Mouse (Mus musculus): ENCODE results near the gene Babam2. TPM values are rescaled to one million over a fixed set of nuclear protein-coding genes. Genes with fewer than 3 reads are reported as not detected.

Gene Babam2
- polyA plus RNA-seq, 1 experiment from 2014 or later, result 37.3 TPM

- no peak for ATAC-seq (ENCODE audit: insufficient number of reproducible peaks, insufficient read depth, low FRiP score, low read depth)
- Histone ChIP-seq H3K27me3 (ENCODE audit: control insufficient read depth, insufficient read depth, low read length) (no peaks in the 10 kb centered on the region), H3K27ac (replicated peaks in 1 of 2; ENCODE audit: control insufficient read depth in 1 of 2, insufficient read depth in 1 of 2, low read depth in 2 of 2, low read length in 2 of 2) (no peak overlapping the region), H3K9ac (ENCODE audit: low read length) (no peak overlapping the region), H3K4me3 (ENCODE audit: control insufficient read depth in 1 of 2, insufficient read depth in 1 of 2, low read depth in 1 of 2, low read length in 2 of 2) (no peak overlapping the region), H3K4me2 (ENCODE audit: low read length) (no peak overlapping the region), H3K36me3 (ENCODE audit: control insufficient read depth, insufficient read depth, low read length) (no peaks in the 10 kb centered on the region), H3K9me3 (ENCODE audit: control insufficient read depth, low read length) (no peaks in the 10 kb centered on the region), H3K4me1 (ENCODE audit: control insufficient read depth in 2 of 2, insufficient read depth in 2 of 2, low read length in 2 of 2) (peaks cover 3 to 15% of the 10 kb centered on the region in 2 experiments)
- WGBS, result 52% methylated on average over 2 of the region's 2 CpGs
Measured at GRCm38 (mm10) chr5:31673431-31673830, 24.1 kb upstream of the Babam2 start.

GRCm38 (mm10) chr5:31678000-31678399 lies 19.5 kb upstream of the Babam2 start:
- Histone ChIP-seq H3K4me1 (ENCODE audit: control insufficient read depth in 2 of 2, insufficient read depth in 2 of 2, low read length in 2 of 2) (peaks cover 0 to 7% of the 10 kb centered on the region in 2 experiments; a peak in 1 of 4 replicates), H3K27ac (replicated peaks in 1 of 2; ENCODE audit: control insufficient read depth in 1 of 2, insufficient read depth in 1 of 2, low read depth in 2 of 2, low read length in 2 of 2) (no peak overlapping the region), H3K36me3 (ENCODE audit: control insufficient read depth, insufficient read depth, low read length) (no peaks in the 10 kb centered on the region), H3K27me3 (ENCODE audit: control insufficient read depth, insufficient read depth, low read length) (no peaks in the 10 kb centered on the region), H3K4me3 (ENCODE audit: control insufficient read depth in 1 of 2, insufficient read depth in 1 of 2, low read depth in 1 of 2, low read length in 2 of 2) (no peak overlapping the region), H3K9ac (ENCODE audit: low read length) (no peak overlapping the region), H3K4me2 (ENCODE audit: low read length) (no peak overlapping the region), H3K9me3 (ENCODE audit: control insufficient read depth, low read length) (no peaks in the 10 kb centered on the region)
- no peak for ATAC-seq (ENCODE audit: insufficient number of reproducible peaks, insufficient read depth, low FRiP score, low read depth)
- WGBS, result 83% methylated on average over 1 of the region's 1 CpGs

DNA sequence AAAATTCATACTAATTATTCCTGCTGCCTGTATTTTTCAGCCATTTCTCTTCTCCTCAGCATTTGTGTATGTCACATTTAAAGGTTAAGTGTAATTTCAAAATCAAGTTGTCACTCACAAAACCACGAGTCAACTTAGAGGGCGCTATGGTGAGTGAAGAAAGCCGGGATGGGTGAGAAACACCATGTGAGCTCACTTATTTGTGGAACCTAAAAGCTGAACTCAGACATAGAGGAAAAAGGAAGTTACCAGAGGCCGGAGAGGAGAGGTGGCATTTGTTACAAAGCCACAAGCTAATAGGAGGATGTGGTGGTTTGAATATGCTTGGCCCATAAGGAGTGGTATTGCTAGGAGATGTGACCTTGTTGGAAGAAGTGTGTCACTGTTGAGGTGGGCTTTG lies 17.3 kb upstream of the Babam2 start:
- 75% methylated on average over 4 of the region's 4 CpGs for WGBS
- no peaks in the 10 kb centered on the region for H3K9me3 ChIP-seq (ENCODE audit: control insufficient read depth, low read length)

GRCm38 (mm10) chr5:31682305-31682704 lies 15.2 kb upstream of the Babam2 start:
- no peak overlapping the region for H3K4me3 ChIP-seq (ENCODE audit: control insufficient read depth in 1 of 2, insufficient read depth in 1 of 2, low read depth in 1 of 2, low read length in 2 of 2)
- H3K4me1 ChIP-seq (ENCODE audit: control insufficient read depth in 2 of 2, insufficient read depth in 2 of 2, low read length in 2 of 2), result peaks cover 0 to 2% of the 10 kb centered on the region in 2 experiments; a peak in 1 of 4 replicates
- H3K9ac ChIP-seq (ENCODE audit: low read length), result no peak overlapping the region
- H3K4me2 ChIP-seq (ENCODE audit: low read length), result no peak overlapping the region
- H3K27ac ChIP-seq (replicated peaks in 1 of 2; ENCODE audit: control insufficient read depth in 1 of 2, insufficient read depth in 1 of 2, low read depth in 2 of 2, low read length in 2 of 2), result no peak overlapping the region
- no peaks in the 10 kb centered on the region for H3K36me3 ChIP-seq (ENCODE audit: control insufficient read depth, insufficient read depth, low read length)
- H3K27me3 ChIP-seq (ENCODE audit: control insufficient read depth, insufficient read depth, low read length), result no peaks in the 10 kb centered on the region
- 83% methylated on average over 1 of the region's 1 CpGs for WGBS
- ATAC-seq (ENCODE audit: insufficient number of reproducible peaks, insufficient read depth, low FRiP score, low read depth), result no peak
- H3K9me3 ChIP-seq (ENCODE audit: control insufficient read depth, low read length), result no peaks in the 10 kb centered on the region

More for the DNA sequence above, 17.3 kb upstream of the Babam2 start:
- no peak overlapping the region for H3K27ac ChIP-seq (replicated peaks in 1 of 2; ENCODE audit: control insufficient read depth in 1 of 2, insufficient read depth in 1 of 2, low read depth in 2 of 2, low read length in 2 of 2)
- H3K9ac ChIP-seq (ENCODE audit: low read length), result no peak overlapping the region
- H3K4me3 ChIP-seq (ENCODE audit: control insufficient read depth in 1 of 2, insufficient read depth in 1 of 2, low read depth in 1 of 2, low read length in 2 of 2), result no peak overlapping the region
- no peak for ATAC-seq (ENCODE audit: insufficient number of reproducible peaks, insufficient read depth, low FRiP score, low read depth)
- no peaks in the 10 kb centered on the region for H3K36me3 ChIP-seq (ENCODE audit: control insufficient read depth, insufficient read depth, low read length)
- H3K4me1 ChIP-seq (ENCODE audit: control insufficient read depth in 2 of 2, insufficient read depth in 2 of 2, low read length in 2 of 2), result no peaks in the 10 kb centered on the region
- H3K4me2 ChIP-seq (ENCODE audit: low read length), result no peak overlapping the region
- H3K27me3 ChIP-seq (ENCODE audit: control insufficient read depth, insufficient read depth, low read length), result no peaks in the 10 kb centered on the region

DNA sequence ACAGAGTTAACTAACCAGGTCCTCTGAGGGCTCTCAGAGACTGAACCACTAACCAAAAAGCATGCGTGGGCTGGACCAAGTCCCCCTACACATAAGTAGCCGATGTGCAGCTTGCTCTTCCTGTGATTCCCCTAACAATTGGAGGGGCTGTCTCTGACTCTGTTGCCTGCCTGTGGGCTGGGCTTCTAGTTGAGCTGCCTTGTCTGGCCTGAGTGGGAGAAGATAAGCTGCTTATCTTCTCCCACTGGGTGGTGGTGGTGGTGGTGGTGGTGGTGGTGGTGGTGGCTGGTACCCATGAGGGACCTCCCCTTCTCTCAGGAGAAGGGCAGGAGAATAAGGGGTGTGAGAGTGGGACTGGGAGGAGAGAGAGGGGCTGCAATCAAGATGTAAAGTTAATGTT lies 11.4 kb upstream of the Babam2 start:
- H3K4me2 ChIP-seq (ENCODE audit: low read length), result no peak overlapping the region
- peaks cover 0 to 2% of the 10 kb centered on the region in 2 experiments; a peak in 1 of 4 replicates for H3K4me1 ChIP-seq (ENCODE audit: control insufficient read depth in 2 of 2, insufficient read depth in 2 of 2, low read length in 2 of 2)
- no peaks in the 10 kb centered on the region for H3K9me3 ChIP-seq (ENCODE audit: control insufficient read depth, low read length)
- no peak overlapping the region for H3K4me3 ChIP-seq (ENCODE audit: control insufficient read depth in 1 of 2, insufficient read depth in 1 of 2, low read depth in 1 of 2, low read length in 2 of 2)
- no peaks in the 10 kb centered on the region for H3K36me3 ChIP-seq (ENCODE audit: control insufficient read depth, insufficient read depth, low read length)
- H3K9ac ChIP-seq (ENCODE audit: low read length), result no peak overlapping the region
- 51% methylated on average over 2 of the region's 2 CpGs for WGBS
- no peak overlapping the region for H3K27ac ChIP-seq (replicated peaks in 1 of 2; ENCODE audit: control insufficient read depth in 1 of 2, insufficient read depth in 1 of 2, low read depth in 2 of 2, low read length in 2 of 2)
- H3K27me3 ChIP-seq (ENCODE audit: control insufficient read depth, insufficient read depth, low read length), result no peaks in the 10 kb centered on the region
- no peak for ATAC-seq (ENCODE audit: insufficient number of reproducible peaks, insufficient read depth, low FRiP score, low read depth)

- no peak overlapping the region for H3K4me2 ChIP-seq (ENCODE audit: low read length)
- no peak for ATAC-seq (ENCODE audit: insufficient number of reproducible peaks, insufficient read depth, low FRiP score, low read depth)
- peaks cover 3 to 5% of the 10 kb centered on the region in 2 experiments; a peak in 2 of 4 replicates for H3K4me1 ChIP-seq (ENCODE audit: control insufficient read depth in 2 of 2, insufficient read depth in 2 of 2, low read length in 2 of 2)
- H3K36me3 ChIP-seq (ENCODE audit: control insufficient read depth, insufficient read depth, low read length), result no peaks in the 10 kb centered on the region
- H3K27me3 ChIP-seq (ENCODE audit: control insufficient read depth, insufficient read depth, low read length), result no peaks in the 10 kb centered on the region
- H3K9me3 ChIP-seq (ENCODE audit: control insufficient read depth, low read length), result no peaks in the 10 kb centered on the region
- H3K27ac ChIP-seq (replicated peaks in 1 of 2; ENCODE audit: control insufficient read depth in 1 of 2, insufficient read depth in 1 of 2, low read depth in 2 of 2, low read length in 2 of 2), result no peak overlapping the region
- no peak overlapping the region for H3K9ac ChIP-seq (ENCODE audit: low read length)
- WGBS, result 80% methylated on average over 3 of the region's 3 CpGs
- no peak overlapping the region for H3K4me3 ChIP-seq (ENCODE audit: control insufficient read depth in 1 of 2, insufficient read depth in 1 of 2, low read depth in 1 of 2, low read length in 2 of 2)
Measured at GRCm38 (mm10) chr5:31687972-31688371, 9.5 kb upstream of the Babam2 start.

DNA sequence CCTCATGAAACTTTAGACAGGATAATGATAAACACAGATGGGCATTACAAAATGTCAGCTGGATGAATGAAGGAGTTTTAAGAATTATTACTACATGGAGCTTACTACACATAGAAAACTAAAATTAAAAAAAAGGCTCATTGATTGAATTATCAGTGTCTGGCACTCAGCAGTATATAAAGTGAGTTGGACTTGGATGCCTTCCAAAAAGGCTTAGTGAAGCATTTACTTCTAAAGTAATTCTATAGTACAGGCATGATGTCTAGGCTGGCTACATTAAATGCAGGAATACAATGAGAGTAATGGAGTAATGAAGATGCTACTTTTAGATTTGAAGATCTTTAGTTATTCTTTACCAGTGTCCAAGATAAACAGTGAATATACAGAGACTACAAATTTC lies 4.3 kb upstream of the Babam2 start:
- H3K36me3 ChIP-seq (ENCODE audit: control insufficient read depth, insufficient read depth, low read length), result no peaks in the 10 kb centered on the region
- H3K9ac ChIP-seq (ENCODE audit: low read length), result no peak overlapping the region
- H3K27me3 ChIP-seq (ENCODE audit: control insufficient read depth, insufficient read depth, low read length), result no peaks in the 10 kb centered on the region
- no peak overlapping the region for H3K4me2 ChIP-seq (ENCODE audit: low read length)
- no peak overlapping the region for H3K4me3 ChIP-seq (ENCODE audit: control insufficient read depth in 1 of 2, insufficient read depth in 1 of 2, low read depth in 1 of 2, low read length in 2 of 2)
- H3K4me1 ChIP-seq (ENCODE audit: control insufficient read depth in 2 of 2, insufficient read depth in 2 of 2, low read length in 2 of 2), result peaks cover 4 to 9% of the 10 kb centered on the region in 2 experiments; a peak in 3 of 4 replicates
- no peaks in the 10 kb centered on the region for H3K9me3 ChIP-seq (ENCODE audit: control insufficient read depth, low read length)
- no peak overlapping the region for H3K27ac ChIP-seq (replicated peaks in 1 of 2; ENCODE audit: control insufficient read depth in 1 of 2, insufficient read depth in 1 of 2, low read depth in 2 of 2, low read length in 2 of 2)
- ATAC-seq (ENCODE audit: insufficient number of reproducible peaks, insufficient read depth, low FRiP score, low read depth), result no peak

DNA sequence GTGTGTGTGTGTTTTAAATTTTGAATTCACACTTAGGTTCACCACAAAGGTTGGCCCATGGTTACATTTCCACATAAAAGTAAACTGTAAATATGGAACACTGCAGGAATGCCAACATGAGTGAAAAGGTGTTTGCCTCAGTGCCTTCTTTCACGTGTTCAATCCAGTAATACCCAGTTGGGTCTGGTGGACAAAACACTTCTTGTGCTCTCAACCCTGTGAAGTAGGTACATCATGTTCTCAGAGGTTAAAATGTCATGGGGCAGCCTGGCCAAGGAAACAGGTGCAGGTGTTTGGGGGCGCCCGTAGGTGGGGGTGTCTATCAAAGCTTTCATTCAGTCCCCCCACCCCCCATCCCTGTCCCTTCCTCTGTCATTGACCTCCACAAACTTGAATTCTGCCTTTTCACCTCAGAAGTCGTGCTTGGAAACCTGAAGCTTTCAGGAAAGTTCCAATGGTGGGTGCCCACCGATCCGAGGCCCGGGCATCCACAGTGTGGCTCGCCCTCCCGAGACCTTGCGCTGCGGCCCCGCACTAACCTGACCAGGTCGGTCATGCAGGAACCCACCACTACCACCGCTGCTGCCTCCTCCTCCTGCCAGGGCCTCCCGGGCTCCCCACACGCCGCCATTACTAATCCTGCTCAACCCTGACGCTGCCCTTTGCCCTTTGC lies 377 bp upstream of the Babam2 start, which contains the start of gene Rbks:
TSS of gene Rbks (minus strand) at position 657 of the 673 bp plus-strand sequence.
- ATAC-seq (ENCODE audit: insufficient number of reproducible peaks, insufficient read depth, low FRiP score, low read depth), result no peak
- 8% methylated on average over 18 of the region's 18 CpGs for WGBS
- Histone ChIP-seq H3K9me3 (ENCODE audit: control insufficient read depth, low read length) (no peaks in the 10 kb centered on the region), H3K27me3 (ENCODE audit: control insufficient read depth, insufficient read depth, low read length) (no peaks in the 10 kb centered on the region), H3K4me2 (ENCODE audit: low read length) (peak within 1 kb of the TSS; percentile 79), H3K4me3 (ENCODE audit: control insufficient read depth in 1 of 2, insufficient read depth in 1 of 2, low read depth in 1 of 2, low read length in 2 of 2) (peak within 1 kb of the TSS; percentile 84 to 89), H3K27ac (replicated peaks in 1 of 2; ENCODE audit: control insufficient read depth in 1 of 2, insufficient read depth in 1 of 2, low read depth in 2 of 2, low read length in 2 of 2) (peak within 1 kb of the TSS; percentile 92 to 94), H3K9ac (ENCODE audit: low read length) (peak within 1 kb of the TSS; percentile 91), H3K4me1 (ENCODE audit: control insufficient read depth in 2 of 2, insufficient read depth in 2 of 2, low read length in 2 of 2) (peaks cover 2 to 6% of the 10 kb centered on the region in 2 experiments; a peak in 3 of 4 replicates), H3K36me3 (ENCODE audit: control insufficient read depth, insufficient read depth, low read length) (peaks cover 6% of the 10 kb centered on the region; the same call in 1 of the 2 replicates)

All from heart, embryonic 14.5 days (tissue).